Mouse (Mus musculus) common myeloid progenitor, adult 5-6 weeks (primary cell): ENCODE measurements at regions not wholly inside any gene's neighbourhood (a gene's known extent, or its start where the extent isn't known, plus 50 kb on each side); places are given as distances from the start of the nearest gene placed in this dataset.
"Not testable (repeated sequence)": the region's sequence is repeated elsewhere in the genome, so short reads cannot be mapped to it uniquely, and the experiment has no call there.

Experiments used
- ATAC-seq: replicated peaks from 2 replicates; pipeline ENCODE4 v1.8.0; 2016; ENCODE audit warnings: low read depth, mild to moderate bottlenecking, moderate TSS enrichment, inconsistent platforms; ENCODE audit not compliant: poor library complexity, severe bottlenecking

GRCm38 (mm10) chr12:15456369-15456768 lies 360.4 kb downstream of the Trib2 start:
- ATAC-seq = not testable (repeated sequence)

- no peak for ATAC-seq
These were observed 361.0 kb downstream of the Trib2 start for GRCm38 (mm10) chr12:15455744-15456143.

GRCm38 (mm10) chr12:15449484-15449883 lies 367.2 kb downstream of the Trib2 start:
- no peak for ATAC-seq

- ATAC-seq = no peak
These were observed 400.4 kb downstream of the Trib2 start for GRCm38 (mm10) chr12:15416180-15416766.

GRCm38 (mm10) chr12:15410419-15410818 lies 406.3 kb downstream of the Trib2 start:
- ATAC-seq = no peak

- ATAC-seq = not testable (repeated sequence)
These were observed 409.1 kb downstream of the Trib2 start for GRCm38 (mm10) chr12:15407577-15407976.

GRCm38 (mm10) chr12:15392641-15393040 lies 424.1 kb downstream of the Trib2 start:
- ATAC-seq = no peak

GRCm38 (mm10) chr12:15388574-15388973 lies 428.1 kb downstream of the Trib2 start:
- no peak for ATAC-seq

- ATAC-seq = no peak
These were observed 458.9 kb downstream of the Trib2 start for GRCm38 (mm10) chr12:15357808-15358207.

- ATAC-seq = no peak
These were observed 495.8 kb downstream of the Trib2 start for GRCm38 (mm10) chr12:15320697-15321449.

GRCm38 (mm10) chr12:15319647-15320046 lies 497.1 kb downstream of the Trib2 start:
- no peak for ATAC-seq

- no peak for ATAC-seq
These were observed 521.8 kb downstream of the Trib2 start for GRCm38 (mm10) chr12:15294898-15295297.

- no peak for ATAC-seq
These were observed 554.6 kb downstream of the Trib2 start for GRCm38 (mm10) chr12:15262165-15262564.

GRCm38 (mm10) chr12:15261604-15262003 lies 555.1 kb downstream of the Trib2 start:
- ATAC-seq = no peak

- no peak for ATAC-seq
These were observed 555.8 kb downstream of the Trib2 start for GRCm38 (mm10) chr12:15260907-15261415.

GRCm38 (mm10) chr12:15244966-15245365 lies 571.8 kb downstream of the Trib2 start:
- ATAC-seq = no peak

- no peak for ATAC-seq
These were observed 594.1 kb downstream of the Trib2 start for GRCm38 (mm10) chr12:15222497-15223170.

- ATAC-seq = no peak
These were observed 598.2 kb downstream of the Trib2 start for GRCm38 (mm10) chr12:15218504-15218903.

GRCm38 (mm10) chr12:15216180-15216579 lies 600.5 kb downstream of the Trib2 start:
- ATAC-seq = no peak

- no peak for ATAC-seq
These were observed 642.2 kb downstream of the Trib2 start for GRCm38 (mm10) chr12:15174411-15175041.

GRCm38 (mm10) chr12:15162605-15163004 lies 654.1 kb downstream of the Trib2 start:
- ATAC-seq = no peak
